Mouse (Mus musculus): ENCODE measurements around the gene Rap1gds1. TPM values are rescaled to one million over a fixed set of nuclear protein-coding genes. Genes with fewer than 3 reads are reported as not detected.

The Rap1gds1 gene
- total and polyA plus RNA-seq, 2 experiments from 2014 or later, result 32.2 to 47.9 TPM

DNA sequence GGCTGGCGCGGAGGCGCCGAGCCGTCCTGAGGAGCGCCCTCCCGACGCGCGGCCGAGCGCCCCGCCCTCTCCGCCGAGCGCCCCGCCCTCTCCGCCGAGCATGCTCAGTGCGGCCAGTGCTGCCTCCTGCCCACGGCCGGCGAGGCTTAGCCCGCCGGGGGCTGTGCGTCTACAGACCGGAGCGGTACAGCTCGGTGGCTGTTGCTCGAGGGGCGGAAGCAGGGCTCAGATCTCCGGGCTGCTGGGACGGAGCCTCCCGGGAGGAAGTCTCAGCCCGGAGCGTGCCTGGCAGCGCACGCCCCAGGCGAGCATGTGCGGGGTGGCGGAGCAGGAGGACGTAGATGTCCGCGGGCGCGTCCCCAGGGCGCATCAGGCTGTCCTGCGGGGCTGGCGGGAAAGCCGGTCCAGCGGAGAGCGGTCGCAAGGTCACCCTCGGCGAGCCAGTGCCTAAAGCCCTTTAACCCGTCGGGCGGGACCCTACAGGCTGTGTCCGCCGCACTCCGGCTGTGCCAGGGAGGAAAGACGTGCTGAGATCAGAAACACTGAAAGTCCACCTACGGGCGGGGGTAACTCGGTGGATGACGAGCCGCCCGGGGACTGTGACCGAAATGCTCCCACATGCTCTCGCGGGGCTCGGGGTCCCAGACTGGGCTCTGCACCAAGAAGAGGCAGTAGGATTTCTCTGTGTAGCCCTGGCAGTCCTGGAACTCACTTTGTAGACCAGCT lies 495 bp upstream of the Rap1gds1 start:
- peak overlapping the region; percentile 99 for H3K27ac ChIP-seq (ENCODE audit: low read depth)
- H3K4me1 ChIP-seq (ENCODE audit: control insufficient read depth, insufficient read depth), result peaks cover 3% of the 10 kb centered on the region; the same call in 1 of the 2 replicates
- 0 out of 2 replicates have a peak, but pooled peaks cover 4% of the 10 kb centered on the region for H3K9me3 ChIP-seq (replicated peaks; ENCODE audit: control insufficient read depth, low read length)
- ATAC-seq (ENCODE audit: insufficient read depth, low read depth), result peak; percentile 96
- H3K27me3 ChIP-seq (ENCODE audit: control insufficient read depth, insufficient read depth, low read length), result no peaks in the 10 kb centered on the region
- H3K36me3 ChIP-seq (replicated peaks; ENCODE audit: control insufficient read depth, insufficient read depth, low read length), result no peaks in the 10 kb centered on the region
- peak overlapping the region; percentile 73 for H3K4me3 ChIP-seq (ENCODE audit: low read depth, low read length)
- DNase-seq (ENCODE audit: low spot score), result peak; percentile 85
- H3K9ac ChIP-seq (replicated peaks; ENCODE audit: low read depth, low read length), result peak overlapping the region; percentile 72
- no peak for TF ChIP-seq EP300 (IDR thresholded peaks at IDR 0.05; ENCODE audit: low read depth)
- no peak for TF ChIP-seq CTCF (IDR thresholded peaks at IDR 0.05; ENCODE audit: low read depth)
- H3K4me2 ChIP-seq (ENCODE audit: low read depth, low read length), result peak overlapping the region; percentile 99
- under 1% methylated on average over 63 of the region's 72 CpGs for WGBS

DNA sequence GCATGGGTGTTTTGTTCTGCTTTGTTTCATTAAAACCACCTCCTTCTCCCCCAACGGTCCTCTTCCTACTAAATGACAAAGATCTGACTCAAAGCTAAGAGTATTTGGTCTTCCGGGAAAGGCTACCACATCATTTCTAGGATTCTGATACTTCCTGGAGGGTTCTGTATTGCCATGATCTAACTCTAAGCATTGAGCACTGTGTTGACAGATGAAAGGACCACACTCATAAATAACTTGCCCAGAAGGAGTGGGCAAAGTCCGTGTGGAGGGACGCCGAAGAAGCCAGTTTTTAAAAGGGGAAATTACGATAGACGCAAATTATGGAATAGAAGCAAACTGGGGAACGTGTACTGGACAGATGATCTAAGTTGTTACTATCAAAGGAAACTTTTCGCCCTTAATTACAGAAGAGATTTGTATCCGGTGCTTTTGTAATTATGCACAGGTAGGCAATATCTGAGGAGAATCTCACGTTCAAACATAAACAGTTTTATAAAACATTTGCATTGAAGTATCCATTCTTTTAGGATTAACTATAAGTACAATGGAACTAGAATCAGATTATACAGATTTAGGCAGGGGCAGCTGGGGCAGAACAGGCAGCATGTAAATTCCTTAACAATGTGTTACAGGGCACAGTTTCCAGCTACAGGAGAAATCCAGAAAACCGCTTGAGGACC lies 1.1 kb downstream of the Rap1gds1 start:
- 5% methylated on average over 12 of the region's 12 CpGs for WGBS
- Histone ChIP-seq H3K4me2 (ENCODE audit: low read depth, low read length) (peak overlapping the region; percentile 99), H3K36me3 (replicated peaks; ENCODE audit: control insufficient read depth, insufficient read depth, low read length) (no peaks in the 10 kb centered on the region), H3K9me3 (replicated peaks; ENCODE audit: control insufficient read depth, low read length) (0 out of 2 replicates have a peak, but pooled peaks cover 4% of the 10 kb centered on the region), H3K4me3 (ENCODE audit: low read depth, low read length) (peak overlapping the region; percentile 93), H3K9ac (replicated peaks; ENCODE audit: low read depth, low read length) (peak overlapping the region; percentile 94), H3K4me1 (ENCODE audit: control insufficient read depth, insufficient read depth) (peaks cover 3% of the 10 kb centered on the region; the same call in 1 of the 2 replicates), H3K27me3 (ENCODE audit: control insufficient read depth, insufficient read depth, low read length) (no peaks in the 10 kb centered on the region), H3K27ac (ENCODE audit: low read depth) (peak overlapping the region; percentile 99)
- no peak for ATAC-seq (ENCODE audit: insufficient read depth, low read depth)
- TF ChIP-seq EP300 (IDR thresholded peaks at IDR 0.05; ENCODE audit: low read depth) (no peak), CTCF (IDR thresholded peaks at IDR 0.05; ENCODE audit: low read depth) (no peak)
- DNase-seq (ENCODE audit: low spot score), result peak; percentile 30

DNA sequence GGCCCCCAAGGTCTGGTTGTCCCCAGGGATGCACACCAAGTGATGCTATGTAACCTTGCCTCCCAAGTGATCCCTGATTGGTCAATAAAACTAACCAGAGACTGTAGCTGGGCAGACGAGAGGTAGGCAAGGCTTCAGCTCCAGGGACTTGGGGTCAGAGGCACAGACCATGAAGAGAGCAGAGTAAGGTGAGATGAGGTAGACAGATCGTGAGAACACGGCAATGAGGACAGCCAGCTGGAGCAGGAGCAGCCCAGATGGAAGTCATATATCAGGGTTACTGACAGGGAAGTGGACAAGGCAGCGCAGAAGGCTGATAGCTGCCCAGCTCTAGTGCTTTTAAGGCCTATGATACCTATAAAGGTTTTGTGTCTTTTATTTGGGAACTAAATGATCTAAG lies 5.5 kb downstream of the Rap1gds1 start:
- DNase-seq (ENCODE audit: low spot score) (no peak), ATAC-seq (ENCODE audit: insufficient read depth, low read depth) (no peak)
- Histone ChIP-seq H3K27ac (ENCODE audit: low read depth) (no peak overlapping the region), H3K4me1 (ENCODE audit: control insufficient read depth, insufficient read depth) (peaks cover 3% of the 10 kb centered on the region; the same call in 1 of the 2 replicates), H3K9me3 (replicated peaks; ENCODE audit: control insufficient read depth, low read length) (no peaks in the 10 kb centered on the region), H3K9ac (replicated peaks; ENCODE audit: low read depth, low read length) (no peak overlapping the region), H3K36me3 (replicated peaks; ENCODE audit: control insufficient read depth, insufficient read depth, low read length) (no peaks in the 10 kb centered on the region), H3K4me3 (ENCODE audit: low read depth, low read length) (no peak overlapping the region), H3K4me2 (ENCODE audit: low read depth, low read length) (no peak overlapping the region), H3K27me3 (ENCODE audit: control insufficient read depth, insufficient read depth, low read length) (no peaks in the 10 kb centered on the region)
- no peak for TF ChIP-seq CTCF (IDR thresholded peaks at IDR 0.05; ENCODE audit: low read depth)
- no peak for TF ChIP-seq EP300 (IDR thresholded peaks at IDR 0.05; ENCODE audit: low read depth)
- WGBS, result 61% methylated on average over 4 of the region's 4 CpGs

DNA sequence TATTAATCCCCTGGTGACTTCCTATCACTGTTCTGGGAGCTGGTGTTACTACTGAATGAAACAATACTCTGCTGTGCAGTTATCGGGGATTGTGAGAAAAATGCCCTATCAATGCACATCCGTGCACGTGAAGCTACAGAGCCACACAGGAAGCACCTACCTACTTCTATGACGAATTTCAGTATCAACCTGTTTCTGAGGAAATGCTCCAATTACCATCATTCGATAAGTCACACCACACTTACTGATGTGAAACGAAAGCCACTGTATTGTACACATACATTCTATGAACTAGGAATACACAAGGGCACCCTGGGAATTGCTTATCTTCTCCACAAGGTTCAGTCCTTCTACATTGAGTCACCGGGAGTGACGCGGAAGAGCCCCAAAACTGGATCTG lies 10.9 kb downstream of the Rap1gds1 start:
- Histone ChIP-seq H3K9ac (replicated peaks; ENCODE audit: low read depth, low read length) (no peak overlapping the region), H3K4me1 (ENCODE audit: control insufficient read depth, insufficient read depth) (no peaks in the 10 kb centered on the region), H3K27ac (ENCODE audit: low read depth) (no peak overlapping the region), H3K4me3 (ENCODE audit: low read depth, low read length) (no peak overlapping the region), H3K36me3 (replicated peaks; ENCODE audit: control insufficient read depth, insufficient read depth, low read length) (no peaks in the 10 kb centered on the region), H3K9me3 (replicated peaks; ENCODE audit: control insufficient read depth, low read length) (no peaks in the 10 kb centered on the region), H3K27me3 (ENCODE audit: control insufficient read depth, insufficient read depth, low read length) (no peaks in the 10 kb centered on the region), H3K4me2 (ENCODE audit: low read depth, low read length) (no peak overlapping the region)
- whole genome bisulfite sequencing, result 86% methylated on average over 9 of the region's 9 CpGs
- TF ChIP-seq EP300 (IDR thresholded peaks at IDR 0.05; ENCODE audit: low read depth) (no peak), CTCF (IDR thresholded peaks at IDR 0.05; ENCODE audit: low read depth) (no peak)
- ATAC-seq (ENCODE audit: insufficient read depth, low read depth), result no peak
- no peak for DNase-seq (ENCODE audit: low spot score)

- no peaks in the 10 kb centered on the region for H3K4me1 ChIP-seq (ENCODE audit: control insufficient read depth, insufficient read depth)
- no peak overlapping the region for H3K4me3 ChIP-seq (ENCODE audit: low read depth, low read length)
- DNase-seq (ENCODE audit: low spot score), result no peak
- 84% methylated on average over 3 of the region's 3 CpGs for WGBS
- no peak overlapping the region for H3K9ac ChIP-seq (replicated peaks; ENCODE audit: low read depth, low read length)
- H3K27me3 ChIP-seq (ENCODE audit: control insufficient read depth, insufficient read depth, low read length), result no peaks in the 10 kb centered on the region
- ATAC-seq (ENCODE audit: insufficient read depth, low read depth), result no peak
- TF ChIP-seq EP300 (IDR thresholded peaks at IDR 0.05; ENCODE audit: low read depth) (no peak), CTCF (IDR thresholded peaks at IDR 0.05; ENCODE audit: low read depth) (no peak)
- H3K9me3 ChIP-seq (replicated peaks; ENCODE audit: control insufficient read depth, low read length), result no peaks in the 10 kb centered on the region
- no peak overlapping the region for H3K27ac ChIP-seq (ENCODE audit: low read depth)
- no peak overlapping the region for H3K4me2 ChIP-seq (ENCODE audit: low read depth, low read length)
- H3K36me3 ChIP-seq (replicated peaks; ENCODE audit: control insufficient read depth, insufficient read depth, low read length), result no peaks in the 10 kb centered on the region
Observed at GRCm38 (mm10) chr3:139062088-139062487, 12.9 kb downstream of the Rap1gds1 start.
